Mouse (Mus musculus): ENCODE results near the gene Dnajb12. TPM values are rescaled to one million over a fixed set of nuclear protein-coding genes. Genes with fewer than 3 reads are reported as not detected.

Dnajb12 gene
- total and polyA plus RNA-seq, 2 experiments from 2014 or later = 25.7 to 47.9 TPM

GRCm38 (mm10) chr10:59841434-59841833 lies 37.9 kb upstream of the Dnajb12 start:
- DNase-seq (ENCODE audit: low spot score) (no peak), ATAC-seq (ENCODE audit: low FRiP score) (no peak)
- Histone ChIP-seq H3K4me3 (ENCODE audit: low read depth, low read length) (no peak overlapping the region), H3K9ac (replicated peaks; ENCODE audit: low read length, poor library complexity, severe bottlenecking) (no peak overlapping the region), H3K27ac (ENCODE audit: low read depth, low read length) (no peak overlapping the region), H3K9me3 (ENCODE audit: low read length) (no peaks in the 10 kb centered on the region), H3K27me3 (ENCODE audit: insufficient read depth, low read length) (no peaks in the 10 kb centered on the region), H3K4me1 (ENCODE audit: insufficient read depth, low read length) (no peaks in the 10 kb centered on the region), H3K4me2 (ENCODE audit: low read depth, low read length, poor library complexity, severe bottlenecking) (no peak overlapping the region), H3K36me3 (ENCODE audit: insufficient read depth, low read length) (no peaks in the 10 kb centered on the region)
- TF ChIP-seq CTCF (IDR thresholded peaks at IDR 0.05) = no peak
- 92% methylated on average over 8 of the region's 8 CpGs for WGBS

GRCm38 (mm10) chr10:59843125-59843524 lies 36.2 kb upstream of the Dnajb12 start:
- no peaks in the 10 kb centered on the region for H3K36me3 ChIP-seq (ENCODE audit: insufficient read depth, low read length)
- ATAC-seq (ENCODE audit: low FRiP score) = no peak
- DNase-seq (ENCODE audit: low spot score) = no peak
- no peak overlapping the region for H3K9ac ChIP-seq (replicated peaks; ENCODE audit: low read length, poor library complexity, severe bottlenecking)
- no peaks in the 10 kb centered on the region for H3K9me3 ChIP-seq (ENCODE audit: low read length)
- H3K27me3 ChIP-seq (ENCODE audit: insufficient read depth, low read length) = no peaks in the 10 kb centered on the region
- no peak for TF ChIP-seq CTCF (IDR thresholded peaks at IDR 0.05)
- H3K27ac ChIP-seq (ENCODE audit: low read depth, low read length) = no peak overlapping the region
- no peaks in the 10 kb centered on the region for H3K4me1 ChIP-seq (ENCODE audit: insufficient read depth, low read length)
- 41% methylated on average over 5 of the region's 5 CpGs for WGBS
- no peak overlapping the region for H3K4me3 ChIP-seq (ENCODE audit: low read depth, low read length)
- H3K4me2 ChIP-seq (ENCODE audit: low read depth, low read length, poor library complexity, severe bottlenecking) = no peak overlapping the region

DNA sequence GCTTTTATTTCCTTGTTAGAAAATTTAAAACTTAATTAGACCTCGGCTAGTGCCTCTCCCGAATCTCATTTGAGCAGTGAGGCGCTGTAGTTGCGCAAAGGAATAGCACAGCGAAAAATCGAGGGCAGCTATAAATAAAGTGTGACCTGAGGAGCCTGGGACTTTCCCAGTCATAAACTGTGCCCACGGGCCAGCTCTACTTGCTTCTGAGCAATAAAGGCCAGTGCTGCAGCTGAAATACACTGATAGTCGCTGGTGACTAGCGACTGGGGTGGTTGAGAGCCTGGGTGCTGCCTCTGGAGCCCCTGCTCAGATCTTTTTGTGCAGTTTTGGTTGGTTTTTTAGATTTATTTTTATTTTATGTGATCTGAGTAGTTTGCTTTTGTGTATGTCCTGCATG lies 34.7 kb upstream of the Dnajb12 start:
- H3K4me1 ChIP-seq (ENCODE audit: insufficient read depth, low read length) = no peaks in the 10 kb centered on the region
- TF ChIP-seq CTCF (IDR thresholded peaks at IDR 0.05) = no peak
- no peaks in the 10 kb centered on the region for H3K9me3 ChIP-seq (ENCODE audit: low read length)
- H3K9ac ChIP-seq (replicated peaks; ENCODE audit: low read length, poor library complexity, severe bottlenecking) = no peak overlapping the region
- no peaks in the 10 kb centered on the region for H3K36me3 ChIP-seq (ENCODE audit: insufficient read depth, low read length)
- no peak overlapping the region for H3K4me3 ChIP-seq (ENCODE audit: low read depth, low read length)
- no peak for ATAC-seq (ENCODE audit: low FRiP score)
- H3K4me2 ChIP-seq (ENCODE audit: low read depth, low read length, poor library complexity, severe bottlenecking) = no peak overlapping the region
- no peaks in the 10 kb centered on the region for H3K27me3 ChIP-seq (ENCODE audit: insufficient read depth, low read length)
- 79% methylated on average over 9 of the region's 9 CpGs for WGBS
- no peak overlapping the region for H3K27ac ChIP-seq (ENCODE audit: low read depth, low read length)
- DNase-seq (ENCODE audit: low spot score) = no peak

GRCm38 (mm10) chr10:59846416-59846815 lies 32.9 kb upstream of the Dnajb12 start:
- 74% methylated on average over 6 of the region's 6 CpGs for WGBS
- Histone ChIP-seq H3K27ac (ENCODE audit: low read depth, low read length) (no peak overlapping the region), H3K9ac (replicated peaks; ENCODE audit: low read length, poor library complexity, severe bottlenecking) (no peak overlapping the region), H3K27me3 (ENCODE audit: insufficient read depth, low read length) (no peaks in the 10 kb centered on the region), H3K36me3 (ENCODE audit: insufficient read depth, low read length) (no peaks in the 10 kb centered on the region), H3K4me2 (ENCODE audit: low read depth, low read length, poor library complexity, severe bottlenecking) (no peak overlapping the region), H3K4me1 (ENCODE audit: insufficient read depth, low read length) (no peaks in the 10 kb centered on the region), H3K4me3 (ENCODE audit: low read depth, low read length) (no peak overlapping the region), H3K9me3 (ENCODE audit: low read length) (no peaks in the 10 kb centered on the region)
- DNase-seq (ENCODE audit: low spot score) (peak; percentile 31), ATAC-seq (ENCODE audit: low FRiP score) (no peak)
- TF ChIP-seq CTCF (IDR thresholded peaks at IDR 0.05) = peak; percentile 58

DNA sequence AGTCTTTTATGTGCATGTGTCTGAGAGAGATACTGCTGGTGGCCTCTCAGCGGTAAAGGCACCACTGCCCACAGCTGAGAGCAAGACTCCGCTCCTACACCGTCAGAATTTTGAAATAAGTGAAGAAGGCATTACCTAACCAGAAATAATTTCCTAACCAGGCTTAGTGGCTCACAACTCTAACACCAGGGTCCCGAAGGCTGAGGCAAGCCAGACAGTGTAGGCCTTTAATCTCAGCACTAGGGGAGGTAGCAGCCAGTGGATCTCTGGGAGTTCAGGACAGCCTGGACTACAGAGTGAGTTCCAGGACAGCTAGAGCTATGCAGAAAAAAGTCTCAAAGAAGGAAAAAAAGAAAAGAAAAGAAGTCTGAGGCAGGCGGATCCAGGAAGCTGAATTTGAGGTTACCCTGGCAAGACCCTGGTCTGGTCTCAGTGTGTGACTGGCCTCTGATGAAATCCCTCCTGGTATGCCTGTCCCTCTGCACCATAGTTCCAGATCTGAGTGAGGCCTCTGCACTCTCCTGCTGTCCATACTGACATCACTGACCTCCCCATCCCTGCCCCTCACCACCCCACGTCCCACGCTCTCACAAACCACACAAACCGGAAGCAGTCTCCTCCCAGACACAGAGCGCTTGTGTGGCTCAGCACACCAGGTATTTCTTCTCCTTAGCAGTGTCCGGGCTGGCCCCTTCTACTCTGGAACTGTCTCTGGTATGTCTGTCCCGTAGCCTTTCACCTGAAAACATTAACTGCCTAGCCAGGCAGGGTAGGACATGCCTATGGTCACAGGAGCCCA lies 31.1 kb upstream of the Dnajb12 start:
- Histone ChIP-seq H3K4me1 (ENCODE audit: insufficient read depth, low read length) (no peaks in the 10 kb centered on the region), H3K9ac (replicated peaks; ENCODE audit: low read length, poor library complexity, severe bottlenecking) (no peak overlapping the region), H3K4me3 (ENCODE audit: low read depth, low read length) (no peak overlapping the region), H3K4me2 (ENCODE audit: low read depth, low read length, poor library complexity, severe bottlenecking) (no peak overlapping the region), H3K9me3 (ENCODE audit: low read length) (no peaks in the 10 kb centered on the region), H3K27me3 (ENCODE audit: insufficient read depth, low read length) (no peaks in the 10 kb centered on the region), H3K27ac (ENCODE audit: low read depth, low read length) (no peak overlapping the region), H3K36me3 (ENCODE audit: insufficient read depth, low read length) (no peaks in the 10 kb centered on the region)
- no peak for TF ChIP-seq CTCF (IDR thresholded peaks at IDR 0.05)
- WGBS = 83% methylated on average over 11 of the region's 11 CpGs
- ATAC-seq (ENCODE audit: low FRiP score) (no peak), DNase-seq (ENCODE audit: low spot score) (no peak)

- ATAC-seq (ENCODE audit: low FRiP score) = no peak
- no peaks in the 10 kb centered on the region for H3K36me3 ChIP-seq (ENCODE audit: insufficient read depth, low read length)
Observed at GRCm38 (mm10) chr10:59848953-59849352, 30.4 kb upstream of the Dnajb12 start.

More at GRCm38 (mm10) chr10:59848953-59849352, 30.4 kb upstream of the Dnajb12 start:
- Histone ChIP-seq H3K4me3 (ENCODE audit: low read depth, low read length) (no peak overlapping the region), H3K9ac (replicated peaks; ENCODE audit: low read length, poor library complexity, severe bottlenecking) (no peak overlapping the region), H3K9me3 (ENCODE audit: low read length) (no peaks in the 10 kb centered on the region), H3K27me3 (ENCODE audit: insufficient read depth, low read length) (no peaks in the 10 kb centered on the region), H3K4me1 (ENCODE audit: insufficient read depth, low read length) (no peaks in the 10 kb centered on the region), H3K4me2 (ENCODE audit: low read depth, low read length, poor library complexity, severe bottlenecking) (no peak overlapping the region), H3K27ac (ENCODE audit: low read depth, low read length) (no peak overlapping the region)
- DNase-seq (ENCODE audit: low spot score) = no peak
- 79% methylated on average over 9 of the region's 9 CpGs for WGBS
- no peak for TF ChIP-seq CTCF (IDR thresholded peaks at IDR 0.05)
